Mouse (Mus musculus): ENCODE measurements around the gene Dact1.

- no peak for TF ChIP-seq GATA1 (IDR thresholded peaks at IDR 0.05; ENCODE audit: low read length)
- no peak for TF ChIP-seq TAL1 (IDR thresholded peaks at IDR 0.05; ENCODE audit: low read length)
Observed at GRCm38 (mm10) chr12:71311237-71311887, 1.7 kb downstream of the Dact1 start.
